Mouse (Mus musculus): ENCODE measurements around the gene Wfikkn1. TPM values are rescaled to one million over a fixed set of nuclear protein-coding genes. Genes with fewer than 3 reads are reported as not detected.
"Not testable (repeated sequence)": the region's sequence is repeated elsewhere in the genome, so short reads cannot be mapped to it uniquely, and the experiment has no call there.

Wfikkn1 gene
- polyA plus RNA-seq, 1 experiment from 2014 or later: 0.47 TPM

GRCm38 (mm10) chr17:25874721-25875170 lies 5.9 kb downstream of the Wfikkn1 start, which contains the start of gene Mettl26:
TSS of gene Mettl26 (plus strand) at chr17:25875074.
- H3K9me3 ChIP-seq (replicated peaks; ENCODE audit: control insufficient read depth, low read length): no peaks in the 10 kb centered on the region
- peak within 1 kb of the TSS; percentile 80 for H3K9ac ChIP-seq (ENCODE audit: low read length)
- peak; percentile 97 for DNase-seq (ENCODE audit: low spot score)
- WGBS: under 1% methylated on average over 25 of the region's 25 CpGs
- H3K4me2 ChIP-seq (ENCODE audit: low read length): peak within 1 kb of the TSS; percentile 88
- ATAC-seq: peak; percentile 81
- peaks cover 17% of the 10 kb centered on the region for H3K36me3 ChIP-seq (ENCODE audit: control insufficient read depth, insufficient read depth, low read length)
- H3K4me1 ChIP-seq (ENCODE audit: control insufficient read depth, insufficient read depth, low read length): peaks cover 13% of the 10 kb centered on the region
- peak within 1 kb of the TSS; percentile 94 for H3K27ac ChIP-seq (ENCODE audit: low read depth, low read length)
- peak within 1 kb of the TSS; percentile 77 for H3K4me3 ChIP-seq (ENCODE audit: low read depth, low read length)
- H3K27me3 ChIP-seq (replicated peaks; ENCODE audit: control insufficient read depth, insufficient read depth, low read length): no peaks in the 10 kb centered on the region

- Histone ChIP-seq H3K9me3 (replicated peaks; ENCODE audit: control insufficient read depth, low read length) (no peaks in the 10 kb centered on the region), H3K4me2 (ENCODE audit: low read length) (peak overlapping the region; percentile 88), H3K9ac (ENCODE audit: low read length) (peak overlapping the region; percentile 80), H3K36me3 (ENCODE audit: control insufficient read depth, insufficient read depth, low read length) (peaks cover 15% of the 10 kb centered on the region), H3K27me3 (replicated peaks; ENCODE audit: control insufficient read depth, insufficient read depth, low read length) (no peaks in the 10 kb centered on the region), H3K4me1 (ENCODE audit: control insufficient read depth, insufficient read depth, low read length) (peaks cover 13% of the 10 kb centered on the region), H3K27ac (ENCODE audit: low read depth, low read length) (peak overlapping the region; percentile 94), H3K4me3 (ENCODE audit: low read depth, low read length) (peak overlapping the region; percentile 77)
- DNase-seq (ENCODE audit: low spot score) (no peak), ATAC-seq (no peak)
- 6% methylated on average over 14 of the region's 14 CpGs for WGBS
These were observed 6.4 kb downstream of the Wfikkn1 start for GRCm38 (mm10) chr17:25874148-25874720.

- H3K9me3 ChIP-seq (replicated peaks; ENCODE audit: control insufficient read depth, low read length): no peaks in the 10 kb centered on the region
- H3K9ac ChIP-seq (ENCODE audit: low read length): no peak overlapping the region
- peak overlapping the region; percentile 88 for H3K4me2 ChIP-seq (ENCODE audit: low read length)
- 86% methylated on average over 11 of the region's 11 CpGs for WGBS
- peaks cover 13% of the 10 kb centered on the region for H3K4me1 ChIP-seq (ENCODE audit: control insufficient read depth, insufficient read depth, low read length)
- DNase-seq (ENCODE audit: low spot score) (no peak), ATAC-seq (no peak)
- H3K36me3 ChIP-seq (ENCODE audit: control insufficient read depth, insufficient read depth, low read length): peaks cover 9% of the 10 kb centered on the region
- H3K4me3 ChIP-seq (ENCODE audit: low read depth, low read length): peak overlapping the region; percentile 77
- H3K27me3 ChIP-seq (replicated peaks; ENCODE audit: control insufficient read depth, insufficient read depth, low read length): no peaks in the 10 kb centered on the region
- no peak overlapping the region for H3K27ac ChIP-seq (ENCODE audit: low read depth, low read length)
These were observed 7.1 kb downstream of the Wfikkn1 start for GRCm38 (mm10) chr17:25873405-25874147.

- peaks cover 16% of the 10 kb centered on the region for H3K4me1 ChIP-seq (ENCODE audit: control insufficient read depth, insufficient read depth, low read length)
- no peak overlapping the region for H3K9ac ChIP-seq (ENCODE audit: low read length)
- no peak overlapping the region for H3K4me2 ChIP-seq (ENCODE audit: low read length)
- H3K4me3 ChIP-seq (ENCODE audit: low read depth, low read length): no peak overlapping the region
- WGBS: 86% methylated on average over 3 of the region's 3 CpGs
- H3K27ac ChIP-seq (ENCODE audit: low read depth, low read length): no peak overlapping the region
- no peak for ATAC-seq
- H3K36me3 ChIP-seq (ENCODE audit: control insufficient read depth, insufficient read depth, low read length): no peaks in the 10 kb centered on the region; the same call in 1 of the 2 replicates
- no peaks in the 10 kb centered on the region for H3K27me3 ChIP-seq (replicated peaks; ENCODE audit: control insufficient read depth, insufficient read depth, low read length)
- DNase-seq (ENCODE audit: low spot score): no peak
- no peaks in the 10 kb centered on the region for H3K9me3 ChIP-seq (replicated peaks; ENCODE audit: control insufficient read depth, low read length)
These were observed 8.0 kb downstream of the Wfikkn1 start for GRCm38 (mm10) chr17:25872676-25873075.

- not testable (repeated sequence) for H3K27ac ChIP-seq (ENCODE audit: low read depth, low read length); H3K9me3 ChIP-seq (replicated peaks; ENCODE audit: control insufficient read depth, low read length); H3K36me3 ChIP-seq (ENCODE audit: control insufficient read depth, insufficient read depth, low read length); H3K27me3 ChIP-seq (replicated peaks; ENCODE audit: control insufficient read depth, insufficient read depth, low read length); H3K4me2 ChIP-seq (ENCODE audit: low read length); H3K9ac ChIP-seq (ENCODE audit: low read length); ATAC-seq; H3K4me3 ChIP-seq (ENCODE audit: low read depth, low read length); DNase-seq (ENCODE audit: low spot score)
- peaks cover 18% of the 10 kb centered on the region for H3K4me1 ChIP-seq (ENCODE audit: control insufficient read depth, insufficient read depth, low read length)
These were observed 9.1 kb downstream of the Wfikkn1 start for GRCm38 (mm10) chr17:25871566-25871965.

- H3K27me3 ChIP-seq (replicated peaks; ENCODE audit: control insufficient read depth, insufficient read depth, low read length): no peaks in the 10 kb centered on the region
- no peak overlapping the region for H3K4me2 ChIP-seq (ENCODE audit: low read length)
- no peaks in the 10 kb centered on the region for H3K9me3 ChIP-seq (replicated peaks; ENCODE audit: control insufficient read depth, low read length)
- no peak overlapping the region for H3K4me3 ChIP-seq (ENCODE audit: low read depth, low read length)
- H3K9ac ChIP-seq (ENCODE audit: low read length): no peak overlapping the region
- peaks cover 12% of the 10 kb centered on the region; the same call in 1 of the 2 replicates for H3K4me1 ChIP-seq (ENCODE audit: control insufficient read depth, insufficient read depth, low read length)
- no peak overlapping the region for H3K27ac ChIP-seq (ENCODE audit: low read depth, low read length)
- no peak for DNase-seq (ENCODE audit: low spot score)
- no peaks in the 10 kb centered on the region for H3K36me3 ChIP-seq (ENCODE audit: control insufficient read depth, insufficient read depth, low read length)
- 91% methylated on average over 2 of the region's 2 CpGs for WGBS
- no peak for ATAC-seq
These were observed 10.7 kb downstream of the Wfikkn1 start for GRCm38 (mm10) chr17:25869954-25870353.

GRCm38 (mm10) chr17:25869498-25869897 lies 11.2 kb downstream of the Wfikkn1 start:
- no peak for DNase-seq (ENCODE audit: low spot score)
- Histone ChIP-seq H3K36me3 (ENCODE audit: control insufficient read depth, insufficient read depth, low read length) (no peaks in the 10 kb centered on the region), H3K9me3 (replicated peaks; ENCODE audit: control insufficient read depth, low read length) (no peaks in the 10 kb centered on the region), H3K27ac (ENCODE audit: low read depth, low read length) (no peak overlapping the region), H3K4me2 (ENCODE audit: low read length) (no peak overlapping the region), H3K4me1 (ENCODE audit: control insufficient read depth, insufficient read depth, low read length) (peaks cover 12% of the 10 kb centered on the region; the same call in 1 of the 2 replicates), H3K27me3 (replicated peaks; ENCODE audit: control insufficient read depth, insufficient read depth, low read length) (no peaks in the 10 kb centered on the region), H3K4me3 (ENCODE audit: low read depth, low read length) (no peak overlapping the region), H3K9ac (ENCODE audit: low read length) (no peak overlapping the region)
- ATAC-seq: no peak
- 88% methylated on average over 8 of the region's 8 CpGs for WGBS

- H3K9ac ChIP-seq (ENCODE audit: low read length): peak within 1 kb of the TSS; percentile 69
- peak within 1 kb of the TSS; percentile 55; the same call in 1 of the 2 replicates for H3K27ac ChIP-seq (ENCODE audit: low read depth, low read length)
- H3K36me3 ChIP-seq (ENCODE audit: control insufficient read depth, insufficient read depth, low read length): no peaks in the 10 kb centered on the region
- H3K9me3 ChIP-seq (replicated peaks; ENCODE audit: control insufficient read depth, low read length): no peaks in the 10 kb centered on the region
- H3K4me3 ChIP-seq (ENCODE audit: low read depth, low read length): peak within 1 kb of the TSS; percentile 62
- peak; percentile 91 for DNase-seq (ENCODE audit: low spot score)
- ATAC-seq: peak; percentile 94
- H3K27me3 ChIP-seq (replicated peaks; ENCODE audit: control insufficient read depth, insufficient read depth, low read length): no peaks in the 10 kb centered on the region
- WGBS: 0% methylated on average over 24 of the region's 24 CpGs
- H3K4me2 ChIP-seq (ENCODE audit: low read length): peak within 1 kb of the TSS; percentile 99
- H3K4me1 ChIP-seq (ENCODE audit: control insufficient read depth, insufficient read depth, low read length): peaks cover 6% of the 10 kb centered on the region; the same call in 1 of the 2 replicates
These were observed 12.0 kb downstream of the Wfikkn1 start, which contains the start of gene Mcrip2 for GRCm38 (mm10) chr17:25868601-25869191. TSS of gene Mcrip2 (minus strand) at chr17:25868764.
